Mouse (Mus musculus): ENCODE measurements around the gene Trip12. TPM values are rescaled to one million over a fixed set of nuclear protein-coding genes. Genes with fewer than 3 reads are reported as not detected.
A peak's percentile ranks its signal among the peaks of the same experiment; 100 is the strongest.

Trip12 gene
- polyA plus RNA-seq, 1 experiment: 51.3 TPM

- no peaks in the 10 kb centered on the region for H3K36me3 ChIP-seq (ENCODE audit: control insufficient read depth, insufficient read depth, low read length)
- H3K4me3 ChIP-seq (ENCODE audit: control insufficient read depth, insufficient read depth, low read length): no peak overlapping the region
- WGBS: 6% methylated on average over 2 of the region's 2 CpGs
- no peak for TF ChIP-seq CTCF (IDR thresholded peaks at IDR 0.05; ENCODE audit: borderline replicate concordance, control insufficient read depth, extremely low read depth, insufficient read depth, low read length, poor library complexity)
- TF ChIP-seq POLR2A (IDR thresholded peaks at IDR 0.05; ENCODE audit: control insufficient read depth, extremely low read depth, insufficient read depth, low read length, poor library complexity): no peak
- no peak overlapping the region for H3K27ac ChIP-seq (ENCODE audit: control insufficient read depth, insufficient read depth, low read length)
- DNase-seq: peak; percentile 21
- H3K27me3 ChIP-seq (ENCODE audit: control insufficient read depth, insufficient read depth, low read length): peaks cover 5% of the 10 kb centered on the region; the same call in 1 of the 2 replicates
- H3K4me1 ChIP-seq (replicated peaks; ENCODE audit: control insufficient read depth, insufficient read depth, low read length): peaks cover 4% of the 10 kb centered on the region
Observed at GRCm38 (mm10) chr1:84697136-84697535, 143.2 kb downstream of the Trip12 start.

- H3K27ac ChIP-seq (ENCODE audit: control insufficient read depth, insufficient read depth, low read length): no peak within 1 kb of the TSS
- TF ChIP-seq POLR2A (IDR thresholded peaks at IDR 0.05; ENCODE audit: control insufficient read depth, extremely low read depth, insufficient read depth, low read length, poor library complexity) (no peak), CTCF (IDR thresholded peaks at IDR 0.05; ENCODE audit: borderline replicate concordance, control insufficient read depth, extremely low read depth, insufficient read depth, low read length, poor library complexity) (no peak)
- H3K36me3 ChIP-seq (ENCODE audit: control insufficient read depth, insufficient read depth, low read length): no peaks in the 10 kb centered on the region
- peak; percentile 44 for DNase-seq
- H3K27me3 ChIP-seq (ENCODE audit: control insufficient read depth, insufficient read depth, low read length): peaks cover 5% of the 10 kb centered on the region; the same call in 1 of the 2 replicates
- no peak within 1 kb of the TSS for H3K4me3 ChIP-seq (ENCODE audit: control insufficient read depth, insufficient read depth, low read length)
- peaks cover 4% of the 10 kb centered on the region for H3K4me1 ChIP-seq (replicated peaks; ENCODE audit: control insufficient read depth, insufficient read depth, low read length)
- WGBS: 4% methylated on average over 75 of the region's 75 CpGs
Observed at GRCm38 (mm10) chr1:84695517-84696411, 144.6 kb downstream of the Trip12 start, which contains the start of gene Dner. Gene Dner, minus strand, starts transcription at chr1:84696221.

GRCm38 (mm10) chr1:84694688-84695474 lies 145.4 kb downstream of the Trip12 start:
- Histone ChIP-seq H3K27me3 (ENCODE audit: control insufficient read depth, insufficient read depth, low read length) (peaks cover 5% of the 10 kb centered on the region; the same call in 1 of the 2 replicates), H3K4me1 (replicated peaks; ENCODE audit: control insufficient read depth, insufficient read depth, low read length) (peaks cover 4% of the 10 kb centered on the region), H3K36me3 (ENCODE audit: control insufficient read depth, insufficient read depth, low read length) (no peaks in the 10 kb centered on the region), H3K4me3 (ENCODE audit: control insufficient read depth, insufficient read depth, low read length) (no peak overlapping the region), H3K27ac (ENCODE audit: control insufficient read depth, insufficient read depth, low read length) (no peak overlapping the region)
- 22% methylated on average over 26 of the region's 26 CpGs for WGBS
- TF ChIP-seq POLR2A (IDR thresholded peaks at IDR 0.05; ENCODE audit: control insufficient read depth, extremely low read depth, insufficient read depth, low read length, poor library complexity) (no peak), CTCF (IDR thresholded peaks at IDR 0.05; ENCODE audit: borderline replicate concordance, control insufficient read depth, extremely low read depth, insufficient read depth, low read length, poor library complexity) (no peak)
- DNase-seq: no peak

- no peak for TF ChIP-seq CTCF (IDR thresholded peaks at IDR 0.05; ENCODE audit: borderline replicate concordance, control insufficient read depth, extremely low read depth, insufficient read depth, low read length, poor library complexity)
- TF ChIP-seq POLR2A (IDR thresholded peaks at IDR 0.05; ENCODE audit: control insufficient read depth, extremely low read depth, insufficient read depth, low read length, poor library complexity): no peak
- no peak overlapping the region for H3K27ac ChIP-seq (ENCODE audit: control insufficient read depth, insufficient read depth, low read length)
- no peak for DNase-seq
- no peaks in the 10 kb centered on the region for H3K4me1 ChIP-seq (replicated peaks; ENCODE audit: control insufficient read depth, insufficient read depth, low read length)
- H3K27me3 ChIP-seq (ENCODE audit: control insufficient read depth, insufficient read depth, low read length): no peaks in the 10 kb centered on the region
- WGBS: 67% methylated on average over 4 of the region's 4 CpGs
- no peaks in the 10 kb centered on the region for H3K36me3 ChIP-seq (ENCODE audit: control insufficient read depth, insufficient read depth, low read length)
- H3K4me3 ChIP-seq (ENCODE audit: control insufficient read depth, insufficient read depth, low read length): no peak overlapping the region
Observed at GRCm38 (mm10) chr1:84677910-84678309, 162.4 kb downstream of the Trip12 start.

Other genes starting within 250 kb of the Trip12 start
- 0.13 and 0.22 TPM in 2 replicates for gene Dner, start 144.3 kb downstream of the Trip12 start, polyA plus RNA-seq (2012; rRNA removed)
- 2.4 and 2.8 TPM in 2 replicates for gene Fbxo36, start 675 bp downstream of the Trip12 start, polyA plus RNA-seq (2012; rRNA removed)
- 0.07 TPM in 1 of 2 replicates, not detected in the other for gene Slc16a14, start 94.6 kb upstream of the Trip12 start, polyA plus RNA-seq (2012; rRNA removed)